Mouse (Mus musculus) lung, postnatal 0 days (tissue): ENCODE results near the gene Pacsin2. TPM values are rescaled to one million over a fixed set of nuclear protein-coding genes. Genes with fewer than 3 reads are reported as not detected.
A peak's percentile ranks its signal among the peaks of the same experiment; 100 is the strongest.

Experiments used
- ATAC-seq: fragments of 200-750 bp; cut with Nextera tagmentation; 2 replicates; pipeline ENCODE4 v1.8.0; 2017; ENCODE audit warnings: moderate library complexity
- DNase-seq: peaks from one replicate; pipeline ENCODE4 v3.0.0-alpha.2; 2016; ENCODE audit warnings: low spot score
- H3K27ac ChIP-seq: fragments of 300-500 bp; sonication (generic); 2 replicates; pipeline ENCODE4 v1.5.1; 2014; ENCODE audit warnings: antibody characterized with exemption, mild to moderate bottlenecking, low read length, mixed read lengths
- H3K27me3 ChIP-seq: fragments of 300-500 bp; sonication (generic); replicated peaks from 2 replicates; pipeline ENCODE4 v1.6.1; 2014; ENCODE audit warnings: low read length, mixed read lengths; ENCODE audit not compliant: insufficient read depth
- H3K36me3 ChIP-seq: fragments of 300-500 bp; sonication (generic); 2 replicates; pipeline ENCODE4 v1.6.1; 2014; ENCODE audit warnings: low read length, mixed read lengths; ENCODE audit not compliant: insufficient read depth
- H3K4me1 ChIP-seq: fragments of 300-500 bp; sonication (generic); 2 replicates; pipeline ENCODE4 v1.6.1; 2014; ENCODE audit warnings: antibody characterized with exemption, low read depth, low read length, mixed read lengths; ENCODE audit not compliant: insufficient read depth
- H3K4me2 ChIP-seq: fragments of 300-500 bp; sonication (generic); replicated peaks from 2 replicates; pipeline ENCODE4 v1.6.1; 2014; ENCODE audit warnings: low read depth, mild to moderate bottlenecking, low read length, moderate library complexity, mixed read lengths
- H3K4me3 ChIP-seq: fragments of 300-500 bp; sonication (generic); 2 replicates; pipeline ENCODE4 v1.5.1; 2014; ENCODE audit warnings: low read depth, low read length
- H3K9ac ChIP-seq: fragments of 300-500 bp; sonication (generic); replicated peaks from 2 replicates; pipeline ENCODE4 v1.6.1; 2014; ENCODE audit warnings: low read depth, mild to moderate bottlenecking
- H3K9me3 ChIP-seq: fragments of 300-500 bp; sonication (generic); 2 replicates; pipeline ENCODE4 v1.6.1; 2016; ENCODE audit warnings: low read length, mixed read lengths
- CTCF ChIP-seq: IDR thresholded peaks from 2 replicates; pipeline ENCODE4 v1.5.1; 2016; ENCODE audit warnings: antibody characterized with exemption, mild to moderate bottlenecking
- EP300 ChIP-seq: IDR thresholded peaks from 2 replicates; pipeline ENCODE4 v1.6.1; 2016; ENCODE audit warnings: antibody characterized with exemption, mild to moderate bottlenecking, control low read depth
- WGBS: fragments of 180-500 bp; shearing (Covaris S2); extraction: QIAGEN DNeasy Blood & Tissue Kit; methylation state at CpG from one replicate; pipeline ENCODE4 v1.1.7; 2014; 5-methylcytosine and 5-hydroxymethylcytosine counted together
- polyA plus RNA-seq: library from polyadenylated mRNA; unstranded; fragments of >200 nt; fragmentation: Nextera tagmentation; extraction: Ambion mirVana; gene quantifications from 2 replicates; pipeline ENCODE4 v1.2.1, GENCODE M21; 2015

Gene Pacsin2
- polyA plus RNA-seq, 1 experiment from 2014 or later = 46.7 TPM

DNA sequence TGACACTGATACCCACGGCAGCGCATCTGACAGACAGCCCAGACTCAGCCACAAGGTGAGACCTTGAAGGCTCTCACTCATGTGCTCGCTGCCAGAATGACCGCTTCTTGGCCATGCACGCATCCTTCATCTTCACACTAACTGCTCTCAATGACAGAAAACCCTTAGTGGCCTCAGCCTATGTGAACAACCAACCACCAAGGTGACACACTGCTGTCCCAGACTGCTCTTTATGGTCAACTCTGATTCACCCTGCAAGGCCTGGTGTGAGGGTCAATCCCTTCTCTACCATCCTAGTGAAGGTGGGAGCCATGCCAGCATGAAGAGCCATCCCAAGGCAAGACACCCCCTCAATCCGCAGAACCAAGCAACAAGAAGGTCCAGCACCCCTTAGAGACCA, 46.5 kb downstream of the Pacsin2 start:
- TF ChIP-seq EP300 = no peak
- TF ChIP-seq CTCF = no peak
- Histone ChIP-seq H3K4me1 (peaks cover 12% of the 10 kb centered on the region; the same call in 1 of the 2 replicates), H3K36me3 (no peaks in the 10 kb centered on the region), H3K9ac (no peak overlapping the region), H3K9me3 (no peaks in the 10 kb centered on the region), H3K27me3 (no peaks in the 10 kb centered on the region), H3K4me2 (no peak overlapping the region), H3K27ac (no peak overlapping the region), H3K4me3 (no peak overlapping the region)
- ATAC-seq (0 out of 2 replicates have a peak, but pooled peaks have one; percentile 6), DNase-seq (no peak)
- WGBS = 85% methylated on average over 6 of the region's 6 CpGs

DNA sequence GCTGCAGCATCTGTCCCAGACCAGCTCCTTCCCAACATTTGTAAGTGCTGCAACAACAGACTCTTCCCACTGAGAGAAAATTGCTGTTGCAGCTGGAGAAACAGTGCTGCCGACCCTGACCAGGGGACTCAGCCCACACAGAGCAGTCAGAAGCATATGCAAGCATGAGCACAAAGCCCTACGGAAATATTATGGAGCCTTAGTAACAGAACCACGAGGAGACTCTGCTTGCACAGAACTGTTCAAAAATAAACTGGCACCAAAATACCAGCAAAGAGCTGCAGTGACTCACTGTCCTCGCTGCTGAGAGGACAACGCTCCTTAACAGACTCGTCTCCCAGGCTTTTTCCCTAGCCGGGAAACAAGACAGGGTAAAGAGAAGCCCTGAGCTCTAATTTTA, 47.0 kb downstream of the Pacsin2 start:
- Histone ChIP-seq H3K27me3 (no peaks in the 10 kb centered on the region), H3K9ac (no peak overlapping the region), H3K9me3 (no peaks in the 10 kb centered on the region), H3K4me2 (no peak overlapping the region), H3K36me3 (no peaks in the 10 kb centered on the region), H3K4me1 (peaks cover 9% of the 10 kb centered on the region; the same call in 1 of the 2 replicates), H3K4me3 (no peak overlapping the region), H3K27ac (no peak overlapping the region)
- ATAC-seq (peak; percentile 32; the same call in 1 of the 2 replicates), DNase-seq (no peak)
- TF ChIP-seq EP300 = no peak
- no peak for TF ChIP-seq CTCF
- WGBS = 58% methylated on average over 7 of the region's 7 CpGs

DNA sequence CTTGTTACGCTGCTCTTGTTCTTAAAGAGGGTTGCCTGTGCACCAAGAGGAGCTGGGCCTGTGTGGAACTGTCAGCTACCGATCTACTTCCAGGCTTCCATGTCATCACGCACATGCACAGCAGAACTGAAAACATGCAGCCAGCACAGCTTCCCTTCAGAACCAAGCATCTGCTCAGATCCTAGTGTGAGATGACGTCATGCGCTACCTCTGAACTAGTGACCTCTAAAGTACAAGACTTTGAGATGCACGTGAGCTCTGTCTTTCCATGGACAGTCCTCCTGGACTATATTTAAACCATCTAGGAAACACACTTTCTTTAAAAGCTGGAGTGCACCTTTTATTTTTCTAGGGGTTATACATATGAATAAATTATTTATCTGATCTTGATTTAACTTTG, 49.0 kb downstream of the Pacsin2 start:
- H3K4me2 ChIP-seq = no peak overlapping the region
- H3K27me3 ChIP-seq = no peaks in the 10 kb centered on the region
- 66% methylated on average over 6 of the region's 6 CpGs for WGBS
- H3K9me3 ChIP-seq = no peaks in the 10 kb centered on the region
- no peak for ATAC-seq
- TF ChIP-seq CTCF (no peak), EP300 (no peak)
- DNase-seq = no peak
- H3K4me1 ChIP-seq = peaks cover 16% of the 10 kb centered on the region; the same call in 1 of the 2 replicates
- no peak overlapping the region for H3K27ac ChIP-seq
- H3K36me3 ChIP-seq = no peaks in the 10 kb centered on the region
- H3K9ac ChIP-seq = no peak overlapping the region
- H3K4me3 ChIP-seq = no peak overlapping the region

DNA sequence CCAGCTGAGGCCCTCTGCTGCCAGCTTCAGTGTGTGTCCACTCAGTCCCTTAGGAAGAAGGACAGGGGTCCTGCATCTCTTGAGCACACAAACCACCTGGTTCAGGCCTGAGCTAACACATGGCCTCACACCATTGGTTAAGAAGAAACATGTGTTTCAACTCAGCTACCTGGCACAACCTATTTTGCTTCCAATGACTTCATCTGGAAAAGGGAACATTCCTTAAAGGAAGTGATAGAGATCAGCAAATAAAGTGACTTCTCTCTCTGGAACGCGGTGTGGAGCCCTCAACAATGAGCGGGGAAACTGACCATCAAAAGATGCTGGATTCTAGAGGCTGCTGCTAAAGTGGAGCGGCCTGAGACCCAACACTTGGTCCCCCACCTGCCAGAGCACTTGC, 52.8 kb downstream of the Pacsin2 start:
- H3K36me3 ChIP-seq = no peaks in the 10 kb centered on the region
- no peak overlapping the region for H3K4me3 ChIP-seq
- DNase-seq = peak; percentile 91
- no peak overlapping the region for H3K9ac ChIP-seq
- 50% methylated on average over 4 of the region's 4 CpGs for WGBS
- no peaks in the 10 kb centered on the region for H3K9me3 ChIP-seq
- H3K4me1 ChIP-seq = peaks cover 13% of the 10 kb centered on the region
- TF ChIP-seq EP300 (peak; percentile 89), CTCF (0 out of 2 replicates have a peak, but pooled peaks have one; percentile 1)
- H3K27ac ChIP-seq = peak overlapping the region; percentile 86
- peak; percentile 74 for ATAC-seq
- H3K4me2 ChIP-seq = no peak overlapping the region
- H3K27me3 ChIP-seq = no peaks in the 10 kb centered on the region

DNA sequence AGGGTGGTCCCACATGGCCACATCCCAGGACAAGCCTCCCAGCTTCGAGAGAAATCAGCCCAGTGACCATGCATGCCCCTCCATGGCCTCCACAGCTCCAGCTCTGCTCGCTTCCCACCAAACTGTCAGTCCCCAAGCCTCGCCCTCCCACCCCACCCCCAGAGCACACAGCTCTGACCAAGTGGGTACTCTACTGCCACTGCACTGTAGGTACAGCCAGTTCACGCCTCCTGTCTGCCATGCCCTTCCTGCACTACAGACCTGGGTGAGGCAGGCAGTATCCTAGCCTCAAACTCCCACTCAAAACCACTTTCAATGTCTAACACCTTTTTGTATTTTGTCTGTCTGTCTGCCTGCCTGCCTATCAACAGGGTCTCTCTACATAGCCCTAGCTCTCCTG, 53.7 kb downstream of the Pacsin2 start:
- Histone ChIP-seq H3K9ac (no peak overlapping the region), H3K4me3 (no peak overlapping the region), H3K9me3 (no peaks in the 10 kb centered on the region), H3K27me3 (no peaks in the 10 kb centered on the region), H3K36me3 (no peaks in the 10 kb centered on the region), H3K27ac (peak overlapping the region; percentile 86), H3K4me1 (peaks cover 13% of the 10 kb centered on the region), H3K4me2 (no peak overlapping the region)
- WGBS = 55% methylated on average over 4 of the region's 4 CpGs
- peak; percentile 64 for ATAC-seq
- TF ChIP-seq EP300 (0 out of 2 replicates have a peak, but pooled peaks have one; percentile 3), CTCF (peak; percentile 42)
- DNase-seq = peak; percentile 65

DNA sequence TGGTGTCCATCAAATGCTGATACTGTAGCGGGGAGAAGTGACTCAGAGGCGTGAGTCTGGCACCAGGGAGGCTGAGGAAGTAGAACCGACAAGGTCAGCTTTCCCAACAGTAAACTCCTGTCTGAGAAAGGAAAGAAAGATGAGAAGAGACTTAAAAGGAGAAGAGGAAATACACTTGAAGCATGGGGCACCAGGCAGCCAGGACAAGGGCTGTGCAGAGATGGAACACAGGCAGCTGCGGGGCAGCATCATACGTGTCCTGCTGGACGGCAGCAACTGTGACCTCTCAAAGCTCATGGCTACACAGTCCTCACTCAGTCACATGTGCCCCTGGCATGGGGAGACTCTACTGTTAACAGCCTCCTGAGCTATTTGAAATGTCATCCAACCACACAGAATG, 54.1 kb downstream of the Pacsin2 start:
- ATAC-seq = 0 out of 2 replicates have a peak, but pooled peaks have one; percentile 9
- TF ChIP-seq CTCF (no peak), EP300 (0 out of 2 replicates have a peak, but pooled peaks have one; percentile 0)
- Histone ChIP-seq H3K4me3 (no peak overlapping the region), H3K27ac (peak overlapping the region; percentile 86), H3K9ac (no peak overlapping the region), H3K4me1 (peaks cover 13% of the 10 kb centered on the region), H3K36me3 (no peaks in the 10 kb centered on the region), H3K27me3 (no peaks in the 10 kb centered on the region), H3K9me3 (no peaks in the 10 kb centered on the region), H3K4me2 (no peak overlapping the region)
- peak; percentile 49 for DNase-seq
- 29% methylated on average over 6 of the region's 6 CpGs for WGBS
